Mouse (Mus musculus): ENCODE measurements at regions not wholly inside any gene's neighbourhood (a gene's known extent, or its start where the extent isn't known, plus 50 kb on each side); places are given as distances from the start of the nearest gene placed in this dataset.

DNA sequence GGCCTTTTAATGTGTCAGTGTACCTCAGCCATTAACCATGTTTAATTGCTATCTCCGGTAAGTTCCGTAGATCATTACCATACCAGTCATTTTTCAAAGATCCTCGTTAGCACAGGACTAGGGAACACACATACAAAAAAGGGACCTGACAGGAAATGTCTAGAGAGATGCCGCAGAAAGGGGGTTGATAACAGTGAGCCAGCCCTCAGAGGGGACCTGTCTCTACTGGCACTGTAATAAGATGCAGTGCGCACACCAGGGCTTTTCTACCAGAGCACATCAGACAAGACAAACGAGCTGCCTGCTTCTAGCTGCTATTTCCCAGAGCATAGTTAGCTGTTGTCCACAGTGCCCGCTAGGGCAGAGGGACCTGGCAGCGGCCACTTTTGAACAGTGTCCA is 199.1 kb downstream of the Sox11 start:
- DNase-seq (ENCODE audit: low spot score in 2 of 2): no peak

DNA sequence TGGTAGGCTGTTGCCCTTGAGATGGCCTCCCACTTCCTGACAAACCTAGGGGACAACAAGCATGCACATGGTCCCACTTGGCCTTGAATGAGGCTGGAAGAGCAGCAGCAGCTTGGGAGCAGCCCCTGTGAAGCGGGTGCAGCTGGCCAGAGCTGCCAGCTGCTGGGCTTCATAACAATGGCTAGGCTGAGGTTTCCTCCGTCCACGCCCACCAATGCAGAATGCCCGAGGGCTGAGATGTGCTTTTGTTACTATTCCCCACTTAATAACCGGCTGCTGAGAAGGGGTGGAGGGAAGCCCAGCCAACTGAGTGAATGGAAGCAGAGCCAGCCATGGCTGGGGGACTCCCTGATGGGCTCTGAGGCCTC is 202.1 kb downstream of the Sox11 start:
- DNase-seq (ENCODE audit: low spot score in 2 of 2): peak in 1 of 2 experiments; percentile 32

DNA sequence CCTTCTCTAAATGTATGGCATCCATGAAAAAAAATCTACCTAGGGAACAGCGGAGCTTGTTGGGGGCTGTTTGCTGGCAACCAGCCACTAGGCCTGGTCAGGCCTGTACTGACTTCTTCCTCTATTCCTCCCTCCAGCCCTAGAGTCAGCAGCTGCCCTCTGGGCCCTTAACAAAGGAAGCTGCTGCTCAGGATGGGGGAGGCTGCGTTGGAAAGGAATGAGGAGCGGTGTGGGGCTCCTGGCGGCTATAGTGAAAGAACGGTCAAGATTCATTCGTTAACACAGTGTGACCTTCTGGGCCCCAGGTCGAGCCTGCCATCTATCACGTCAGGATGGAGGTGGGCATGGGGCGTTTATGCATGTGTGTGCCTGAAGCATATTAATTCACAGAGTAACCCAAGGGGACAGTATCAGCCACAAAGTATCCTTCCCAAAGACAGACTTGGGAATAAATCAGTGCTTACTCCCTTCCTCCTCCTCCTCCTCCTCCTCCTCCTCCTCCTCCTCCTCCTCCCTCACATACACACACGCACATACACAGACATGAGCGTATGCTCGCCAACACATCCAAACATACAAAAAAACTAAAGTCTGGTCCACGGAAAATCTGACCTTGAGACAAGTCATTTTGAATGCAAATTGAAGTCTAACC is 202.6 kb downstream of the Sox11 start:
- DNase-seq (ENCODE audit: low spot score in 2 of 2): no peak

DNA sequence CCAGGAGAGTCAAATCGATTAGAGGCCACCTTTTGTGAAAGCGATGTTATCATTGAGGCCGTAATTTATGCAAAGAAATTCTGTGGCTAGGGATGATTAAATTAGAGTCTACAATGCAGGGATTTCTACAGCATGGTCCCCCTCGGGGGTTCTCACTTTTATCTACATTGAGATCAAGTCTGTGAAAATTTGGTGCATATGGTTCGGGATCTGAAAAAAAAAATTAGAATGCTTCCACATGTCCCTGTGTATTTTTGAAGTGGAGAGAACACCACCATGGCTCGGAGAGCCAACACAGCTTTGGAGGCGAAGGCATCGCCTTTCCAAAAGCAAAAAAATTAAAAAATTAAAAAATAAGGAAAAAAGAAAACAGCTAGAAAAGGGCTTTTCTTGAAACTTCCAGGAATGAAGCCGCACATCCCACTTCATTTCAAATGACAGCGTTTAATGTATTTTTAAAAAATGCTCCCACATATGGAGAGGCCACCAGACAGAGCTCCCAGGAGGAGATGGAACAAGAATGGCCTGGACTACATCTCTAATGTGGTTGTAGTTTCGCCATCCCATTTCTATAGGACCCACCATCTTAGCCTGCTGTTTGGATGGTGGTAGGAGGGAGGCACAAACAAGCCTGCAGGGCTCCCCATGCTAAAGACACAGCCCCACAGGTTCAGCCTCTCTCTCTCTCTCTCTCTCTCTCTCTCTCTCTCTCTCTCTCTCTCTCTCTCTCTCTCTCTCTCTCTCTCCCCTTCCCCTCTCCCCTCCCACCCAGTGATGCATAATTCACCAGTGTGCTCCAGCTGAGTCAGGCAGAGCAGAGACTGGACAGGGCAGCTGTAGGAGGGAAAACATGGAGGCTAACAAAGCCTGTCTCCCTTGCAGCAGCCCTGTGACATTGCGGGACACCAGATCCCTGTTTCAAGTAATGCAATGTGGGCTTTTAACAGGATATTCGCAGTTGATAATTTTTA is 203.4 kb downstream of the Sox11 start:
- no peak for DNase-seq (ENCODE audit: low spot score in 2 of 2)

DNA sequence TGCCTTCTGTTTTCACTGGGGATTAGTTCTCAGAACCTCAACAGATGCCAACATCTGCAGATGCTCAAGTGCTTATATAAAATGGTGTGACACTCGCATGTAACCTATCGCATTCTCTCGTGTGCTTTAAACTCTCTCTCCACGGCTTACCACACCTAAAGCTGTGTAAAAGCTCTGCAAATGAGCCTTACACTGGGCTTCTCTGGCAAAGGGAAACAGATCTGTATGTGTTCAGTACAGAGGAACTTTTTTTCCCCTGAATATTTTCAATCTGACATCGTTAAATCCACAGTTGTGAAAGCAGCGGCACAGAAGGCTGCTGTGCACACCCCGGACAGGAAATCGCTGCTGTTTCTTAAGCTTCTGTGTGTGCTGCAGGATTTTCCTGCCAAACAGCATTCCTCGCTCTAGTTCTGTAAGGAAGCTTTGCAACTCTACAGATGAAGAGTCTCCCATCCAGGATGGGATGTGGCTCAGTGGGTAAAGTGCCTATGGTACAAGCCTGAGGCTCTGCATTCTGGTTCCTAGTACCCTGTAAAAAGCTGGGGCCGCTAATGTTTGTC is 206.3 kb downstream of the Sox11 start:
- peak in 1 of 2 experiments; percentile 16 for DNase-seq (ENCODE audit: low spot score in 2 of 2)

DNA sequence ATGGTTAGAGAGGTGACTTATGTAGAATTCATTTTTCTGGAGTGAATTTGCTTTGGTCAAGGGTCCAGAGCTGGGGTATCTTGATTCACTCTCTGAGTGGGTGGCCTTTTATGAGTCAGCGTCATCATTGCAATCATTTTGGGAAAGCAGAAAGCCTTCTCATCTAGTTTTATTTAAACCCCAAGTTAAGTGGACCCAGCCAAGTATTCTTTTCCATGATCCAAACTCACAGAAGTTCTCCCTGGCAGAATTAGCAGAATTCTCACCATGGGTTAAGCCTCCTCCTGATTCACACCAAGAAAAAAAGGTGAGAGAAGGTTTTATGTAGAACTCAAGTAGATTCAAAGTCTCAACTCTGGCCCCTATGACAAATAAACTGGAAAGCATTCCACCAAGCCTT is 211.8 kb downstream of the Sox11 start:
- DNase-seq (ENCODE audit: low spot score in 2 of 2): no peak

DNA sequence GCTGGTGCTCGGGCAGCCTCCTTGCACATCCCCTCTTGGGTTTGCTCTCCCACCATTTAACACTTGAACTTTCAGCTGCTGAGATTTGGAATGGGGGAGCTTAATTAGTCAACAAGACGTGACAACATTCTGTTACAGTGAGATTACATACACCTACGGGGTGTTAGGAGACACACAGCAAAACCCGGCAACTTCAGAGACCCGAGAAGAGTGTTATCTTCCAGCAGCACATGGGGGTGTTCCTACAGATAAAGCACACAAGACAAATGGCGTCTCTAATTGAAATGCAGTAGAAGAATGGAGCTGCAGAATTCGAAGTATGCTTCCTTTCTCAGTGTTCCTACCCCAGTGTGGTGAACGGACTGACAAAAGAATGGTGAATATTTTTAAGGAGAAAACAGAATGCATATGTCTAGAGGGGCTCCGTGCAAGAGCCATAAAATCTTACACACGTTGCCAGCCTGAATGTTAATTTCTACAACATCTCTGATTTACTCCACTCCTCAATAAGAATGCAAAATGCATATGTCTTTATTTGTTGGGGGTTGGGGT is 215.2 kb downstream of the Sox11 start:
- no peak for DNase-seq (ENCODE audit: low spot score in 2 of 2)

DNA sequence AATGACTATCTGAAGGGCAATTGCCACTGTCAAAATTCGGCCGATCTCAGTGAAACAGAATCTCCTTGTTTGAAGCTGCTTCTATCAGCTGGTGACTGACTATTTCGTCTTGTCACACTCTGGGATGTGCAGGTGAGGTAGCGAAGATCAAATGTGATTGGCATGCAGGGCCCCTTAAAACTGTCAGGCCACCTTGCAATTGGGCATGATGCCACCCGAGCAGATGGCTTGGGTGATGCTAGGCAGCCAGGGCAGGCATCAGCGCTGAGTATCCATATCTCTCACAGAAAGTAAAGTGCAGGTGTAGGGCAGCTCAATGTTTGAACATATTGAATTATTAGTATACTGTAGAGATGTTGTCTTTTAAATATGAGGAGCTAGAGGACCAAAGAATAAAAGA is 223.8 kb downstream of the Sox11 start:
- DNase-seq (ENCODE audit: low spot score in 2 of 2): no peak

DNA sequence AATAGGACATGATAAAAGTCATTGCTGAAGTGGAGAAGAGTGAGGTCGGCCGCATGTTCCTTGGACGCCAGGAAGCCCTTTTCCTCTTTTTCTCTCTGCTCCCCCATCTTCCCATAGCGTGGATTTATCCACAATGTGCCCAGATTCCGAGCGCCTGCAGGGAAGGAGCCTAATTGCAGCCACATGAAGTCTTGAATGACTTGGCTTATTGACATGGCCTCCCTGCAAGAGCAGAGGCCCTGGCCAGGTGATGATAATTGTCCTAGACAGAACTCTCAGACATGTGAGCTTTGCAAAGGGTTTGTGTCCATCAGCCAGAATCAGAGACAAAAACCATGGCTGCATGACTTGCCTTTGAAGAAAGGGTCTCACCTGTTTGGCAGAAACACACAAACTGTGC is 227.0 kb downstream of the Sox11 start:
- no peak for DNase-seq (ENCODE audit: low spot score in 2 of 2)

DNA sequence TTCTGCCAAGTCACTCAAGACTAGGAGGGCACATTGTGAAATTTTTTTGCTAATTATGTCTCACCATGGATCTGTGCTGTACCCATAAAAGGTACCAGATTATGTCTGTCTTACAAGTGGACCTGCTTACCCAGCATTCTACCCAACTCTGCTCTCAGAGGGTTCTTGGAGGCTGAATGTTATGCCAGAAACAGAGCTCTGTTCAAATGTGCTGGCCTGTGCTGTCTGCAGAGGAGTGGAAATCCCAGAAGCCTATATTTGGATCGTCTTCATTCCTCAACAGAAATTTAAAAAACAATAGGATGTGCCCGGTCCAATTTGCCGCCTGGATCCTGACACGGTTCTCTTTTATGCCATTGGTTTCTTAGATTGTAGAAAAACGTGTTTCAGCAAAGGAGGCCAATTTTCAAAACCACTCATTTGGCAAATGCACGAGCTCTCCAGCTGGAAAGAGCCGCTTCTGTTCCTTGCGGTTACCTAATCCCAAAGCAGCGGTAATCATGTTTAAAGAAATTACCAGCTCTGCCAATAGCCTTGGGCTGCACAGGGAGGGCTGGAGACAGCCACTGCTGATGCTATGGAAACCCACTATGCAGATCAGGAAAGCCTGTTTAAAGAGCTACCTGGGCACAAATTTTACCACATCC is 237.3 kb downstream of the Sox11 start:
- DNase-seq (ENCODE audit: low spot score in 2 of 2): no peak

DNA sequence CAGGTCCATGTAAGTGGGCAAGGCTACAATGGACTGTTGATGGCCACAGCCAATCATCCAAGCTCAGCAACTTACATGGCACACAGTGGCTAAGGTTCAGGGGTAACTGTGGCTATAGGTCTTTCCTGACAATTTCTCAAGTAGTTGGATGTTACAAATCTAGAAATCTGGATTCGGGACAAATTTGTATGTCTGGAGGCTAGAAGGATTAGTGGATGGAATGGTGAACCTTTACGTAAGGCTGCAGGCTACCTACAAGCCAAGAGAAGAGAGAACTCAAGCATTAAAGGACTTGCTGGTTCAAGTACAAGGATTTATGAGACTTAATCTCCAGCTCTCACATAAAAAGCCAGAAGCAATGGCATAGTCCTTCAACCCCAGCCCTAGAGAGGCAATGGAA is 239.4 kb downstream of the Sox11 start:
- DNase-seq (ENCODE audit: low spot score in 2 of 2): no peak

DNA sequence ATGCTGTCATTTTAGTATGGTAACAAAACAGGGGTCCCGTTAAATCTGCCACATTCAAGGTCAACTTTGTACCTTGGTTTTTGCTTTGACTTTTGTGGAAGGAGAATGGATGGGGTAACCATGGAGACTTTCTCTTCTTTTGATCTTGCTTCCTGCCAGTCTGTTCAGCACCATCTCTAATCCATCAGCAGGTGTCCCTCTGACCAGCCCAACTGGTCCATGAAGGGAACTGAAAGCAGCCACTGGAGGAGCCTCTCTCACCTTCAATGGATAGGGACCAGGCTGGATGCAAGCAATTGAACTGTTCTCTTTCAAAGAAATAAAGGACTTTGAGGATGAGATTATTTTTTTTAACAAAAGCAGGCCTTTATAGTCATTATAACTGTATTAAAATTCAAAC is 253.2 kb downstream of the Sox11 start:
- no peak for DNase-seq (ENCODE audit: low spot score in 2 of 2)

DNA sequence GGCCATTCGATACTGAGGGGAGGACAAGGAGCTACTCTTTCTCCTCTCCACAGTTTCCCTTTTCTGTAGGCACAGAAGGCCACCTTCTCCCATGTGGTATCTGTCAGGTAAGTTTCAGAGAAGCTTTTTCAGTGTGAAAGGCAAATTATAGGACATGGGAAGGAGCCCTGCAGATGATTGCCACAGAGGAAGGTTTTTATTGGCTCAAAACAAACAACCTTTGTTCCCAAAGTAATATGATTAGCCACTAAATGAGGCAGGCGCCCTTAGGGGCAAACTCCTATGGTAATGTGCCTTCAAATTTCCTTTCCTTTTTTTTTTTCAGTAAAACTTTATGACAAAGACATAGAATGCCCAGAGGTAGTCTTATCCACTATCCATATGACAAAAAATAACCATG is 256.5 kb downstream of the Sox11 start:
- DNase-seq (ENCODE audit: low spot score in 2 of 2): no peak

DNA sequence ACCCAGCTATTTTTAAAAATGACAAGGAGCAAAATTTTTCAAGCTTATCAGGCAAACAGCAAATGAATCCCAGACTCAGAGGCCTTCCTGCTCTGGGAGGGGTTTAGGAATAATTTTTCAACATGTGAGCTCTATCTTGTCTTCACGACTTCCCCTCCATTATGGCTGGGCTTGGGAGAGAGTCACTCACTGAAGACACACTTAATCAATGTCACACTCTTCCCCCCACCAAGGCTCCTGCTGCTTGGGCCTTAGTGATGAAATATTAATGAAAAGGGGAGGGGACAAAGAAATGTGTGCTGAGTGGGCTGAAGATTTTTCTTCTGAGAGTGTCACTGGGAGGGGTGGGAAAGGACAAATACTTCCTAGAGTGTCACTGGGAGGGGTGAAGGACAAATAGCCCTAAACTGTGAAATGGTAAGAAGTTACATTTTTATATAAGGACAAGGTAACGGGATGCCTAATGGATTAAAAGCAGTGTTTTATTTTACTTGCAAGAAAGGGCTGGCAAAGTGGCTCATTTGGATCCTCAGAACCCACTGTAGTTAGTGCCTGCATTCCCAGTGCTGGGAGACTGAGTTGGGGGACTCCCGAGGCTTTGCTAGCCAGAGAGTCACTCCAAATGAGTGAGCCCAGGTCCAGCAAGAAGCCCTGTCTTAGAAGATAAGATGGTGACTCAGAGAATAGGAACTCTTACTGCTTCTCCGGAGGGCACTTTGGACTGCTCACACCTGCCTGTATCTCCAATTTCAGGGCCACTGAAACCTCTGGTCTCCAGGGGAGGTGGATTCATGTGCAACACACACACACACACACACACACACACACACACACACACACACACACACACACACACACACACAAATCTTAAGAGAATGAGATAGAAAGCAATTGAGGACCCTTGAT is 258.5 kb downstream of the Sox11 start:
- DNase-seq (ENCODE audit: low spot score in 2 of 2): no peak

DNA sequence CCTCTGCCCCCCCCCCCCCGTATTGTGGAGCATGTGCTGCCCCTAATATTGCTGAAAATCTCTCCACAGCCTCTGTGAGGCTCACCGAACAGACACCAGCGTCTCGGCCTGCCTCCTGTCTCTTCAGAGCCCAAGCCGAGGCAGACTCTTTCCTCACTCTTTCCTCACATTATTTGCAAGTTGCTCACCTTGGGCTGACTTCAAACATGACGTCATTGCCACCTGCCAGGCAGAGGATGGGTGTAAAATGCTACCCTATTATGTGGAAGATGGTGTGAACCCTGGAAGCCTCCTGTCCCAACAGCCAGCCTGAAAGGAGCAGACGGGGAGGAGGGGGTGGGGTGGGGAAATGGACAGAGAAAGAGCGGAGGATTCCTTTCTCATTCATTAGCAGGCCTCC is 259.3 kb downstream of the Sox11 start:
- DNase-seq (ENCODE audit: low spot score in 2 of 2): no peak

DNA sequence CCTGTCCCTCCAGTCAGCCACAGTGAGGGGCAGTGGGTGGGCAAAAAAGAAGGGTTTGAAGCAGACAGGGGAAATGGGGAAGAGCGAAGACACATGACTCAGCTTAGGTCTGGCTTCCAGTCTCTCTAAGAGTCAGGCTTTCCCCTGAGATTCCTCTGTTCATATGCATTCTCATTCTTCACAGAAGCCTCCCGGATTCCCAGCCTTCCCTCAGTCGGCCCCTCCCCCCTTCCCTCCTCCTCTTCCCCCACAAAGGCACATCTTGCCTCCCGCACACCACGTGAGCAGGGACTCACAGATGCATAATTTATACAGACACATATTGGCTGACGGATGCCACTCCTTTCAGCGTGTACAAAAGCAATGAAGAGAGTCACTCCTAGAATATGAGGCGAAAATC is 259.8 kb downstream of the Sox11 start:
- peak in 1 of 2 experiments; percentile 18 for DNase-seq (ENCODE audit: low spot score in 2 of 2)

DNA sequence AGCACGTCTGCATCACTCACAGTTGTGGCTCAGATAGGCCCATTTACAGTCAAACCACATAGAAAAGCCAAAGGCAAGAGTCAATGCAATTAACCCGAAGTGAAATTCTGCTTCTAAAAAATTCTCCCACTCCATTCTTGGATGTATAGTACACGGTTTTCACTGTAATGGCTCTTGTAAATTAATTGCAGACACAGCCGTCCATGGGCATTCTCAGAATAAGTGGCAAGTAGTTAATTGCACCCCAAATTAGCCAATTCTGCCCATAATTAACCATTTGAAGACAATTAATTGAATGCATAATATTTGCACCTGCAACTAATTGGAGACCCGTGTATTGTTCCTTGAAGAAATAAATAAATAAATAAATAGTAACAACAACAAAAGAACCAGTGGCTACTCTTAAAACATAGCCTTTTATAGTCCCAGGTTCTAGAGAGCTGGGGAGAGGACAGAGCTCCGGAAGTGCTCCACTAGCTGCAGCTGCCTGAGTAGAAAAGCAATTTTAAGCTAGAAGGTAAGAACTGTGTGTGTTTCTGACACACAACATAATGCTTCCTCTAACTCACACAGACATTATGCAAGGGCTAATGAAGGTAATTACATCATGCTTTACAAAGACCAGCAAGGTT is 266.2 kb downstream of the Sox11 start:
- no peak for DNase-seq (ENCODE audit: low spot score in 2 of 2)

DNA sequence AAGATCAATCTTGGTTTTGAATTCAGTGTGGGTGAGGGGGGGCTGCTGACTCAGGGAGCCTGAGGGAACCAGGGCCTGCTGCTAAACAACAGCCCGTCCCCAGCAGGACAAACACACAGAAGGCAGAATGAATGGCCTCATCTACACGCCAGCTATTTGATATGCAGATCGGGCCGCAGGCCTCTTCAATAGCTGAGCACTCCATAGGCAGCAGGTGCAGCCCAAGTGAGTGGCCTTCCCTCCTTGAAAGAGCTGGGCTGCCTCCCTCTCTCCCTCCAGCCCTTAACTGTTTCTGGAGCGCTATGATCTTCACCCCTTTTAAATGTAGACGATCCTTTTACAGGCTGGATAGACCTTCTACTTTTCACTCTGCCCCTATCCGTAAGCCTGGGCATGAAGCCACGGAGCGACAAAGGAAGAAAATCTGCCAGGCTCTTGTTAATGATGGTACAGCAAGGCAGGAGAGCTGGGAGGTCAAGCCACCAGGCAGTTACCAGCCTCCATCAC is 277.3 kb downstream of the Sox11 start:
- DNase-seq (ENCODE audit: low spot score in 2 of 2): no peak

DNA sequence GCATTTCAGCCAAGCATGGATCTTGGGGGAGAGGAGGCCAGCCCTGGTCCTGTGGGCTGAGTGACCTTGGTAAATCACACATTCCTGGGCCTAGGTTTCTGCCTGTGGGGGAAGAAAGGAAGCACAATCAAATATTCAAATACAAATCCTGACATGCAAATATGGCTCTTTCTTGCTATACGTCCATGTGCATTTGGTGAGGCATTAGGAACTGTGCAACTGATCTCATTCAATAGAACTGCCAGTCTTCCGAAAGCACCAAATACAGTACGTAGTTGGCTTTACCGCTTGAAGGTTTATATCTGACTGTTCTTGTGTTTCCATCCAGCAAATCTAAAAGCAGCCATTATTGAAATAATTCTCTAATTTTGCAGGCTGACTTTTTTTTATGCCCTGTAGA is 278.9 kb downstream of the Sox11 start:
- DNase-seq (ENCODE audit: low spot score in 2 of 2): no peak

Data from gastrocnemius, postnatal 4 days (tissue).